Mouse (Mus musculus): ENCODE results near the gene Syne3. TPM values are rescaled to one million over a fixed set of nuclear protein-coding genes. Genes with fewer than 3 reads are reported as not detected.
A peak's percentile ranks its signal among the peaks of the same experiment; 100 is the strongest.

Syne3 gene
- polyA plus RNA-seq, 1 experiment from 2014 or later, result 0.11 TPM

DNA sequence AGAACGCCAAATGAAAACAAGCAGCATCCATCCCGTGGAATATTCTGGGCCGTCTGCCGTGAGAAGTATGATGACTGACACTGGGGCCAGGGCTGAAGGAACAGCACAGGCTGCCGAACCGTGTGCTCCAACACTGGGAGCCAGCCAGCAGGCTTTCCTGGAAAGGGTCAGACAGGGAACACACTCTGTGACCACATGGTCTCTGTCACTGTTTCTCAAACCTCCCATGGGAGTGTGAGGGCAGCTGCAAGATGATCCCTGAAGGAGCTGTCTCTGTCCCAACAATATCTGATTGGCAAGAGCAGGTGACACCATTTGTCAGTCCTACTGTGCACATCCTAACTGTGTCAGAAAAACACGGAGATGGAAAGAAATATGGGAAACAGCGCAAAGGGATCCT, 16.8 kb downstream of the Syne3 start:
- no peaks in the 10 kb centered on the region for H3K4me1 ChIP-seq
- H3K4me2 ChIP-seq (replicated peaks), result no peak overlapping the region
- H3K27me3 ChIP-seq, result no peaks in the 10 kb centered on the region
- 79% methylated on average over 8 of the region's 8 CpGs for WGBS
- no peaks in the 10 kb centered on the region for H3K9me3 ChIP-seq
- no peak for ATAC-seq (replicated peaks)
- no peaks in the 10 kb centered on the region for H3K36me3 ChIP-seq
- H3K27ac ChIP-seq (replicated peaks), result no peak overlapping the region
- no peak overlapping the region for H3K4me3 ChIP-seq
- no peak overlapping the region for H3K9ac ChIP-seq (replicated peaks)

DNA sequence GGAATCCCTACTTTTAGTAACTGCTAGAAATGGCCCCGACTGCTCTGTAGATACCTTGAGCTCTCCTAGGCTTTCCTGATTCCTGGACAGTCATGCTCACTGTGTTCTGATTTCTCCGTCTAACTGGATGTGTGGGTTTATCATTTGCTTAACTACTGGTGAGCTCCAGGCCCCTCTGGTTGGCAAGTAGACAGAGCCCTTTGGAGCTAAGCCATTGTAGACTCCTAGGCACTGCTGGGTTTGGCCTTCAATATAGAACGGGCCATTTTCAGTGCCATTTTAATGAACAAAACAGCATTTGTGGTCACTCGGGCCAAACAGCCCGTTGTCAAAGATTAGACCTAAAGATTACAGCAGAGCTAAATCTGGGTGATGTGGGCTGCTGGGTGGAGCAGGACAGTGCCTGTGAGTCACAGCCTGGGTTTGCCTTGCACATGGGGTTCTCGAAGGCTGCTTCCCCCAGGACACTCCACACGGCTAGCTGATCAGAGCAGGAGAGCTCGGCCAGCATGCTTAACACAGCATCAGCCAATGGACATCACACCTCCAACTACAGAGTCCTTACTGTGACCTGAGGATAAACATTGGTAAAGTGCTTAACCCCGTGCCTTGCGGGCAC, 17.4 kb downstream of the Syne3 start:
- no peak overlapping the region for H3K4me2 ChIP-seq (replicated peaks)
- no peaks in the 10 kb centered on the region for H3K4me1 ChIP-seq
- H3K9ac ChIP-seq (replicated peaks), result no peak overlapping the region
- H3K27ac ChIP-seq (replicated peaks), result no peak overlapping the region
- no peak overlapping the region for H3K4me3 ChIP-seq
- WGBS, result 89% methylated on average over 10 of the region's 10 CpGs
- no peaks in the 10 kb centered on the region for H3K27me3 ChIP-seq
- no peaks in the 10 kb centered on the region for H3K9me3 ChIP-seq
- H3K36me3 ChIP-seq, result no peaks in the 10 kb centered on the region
- no peak for ATAC-seq (replicated peaks)

DNA sequence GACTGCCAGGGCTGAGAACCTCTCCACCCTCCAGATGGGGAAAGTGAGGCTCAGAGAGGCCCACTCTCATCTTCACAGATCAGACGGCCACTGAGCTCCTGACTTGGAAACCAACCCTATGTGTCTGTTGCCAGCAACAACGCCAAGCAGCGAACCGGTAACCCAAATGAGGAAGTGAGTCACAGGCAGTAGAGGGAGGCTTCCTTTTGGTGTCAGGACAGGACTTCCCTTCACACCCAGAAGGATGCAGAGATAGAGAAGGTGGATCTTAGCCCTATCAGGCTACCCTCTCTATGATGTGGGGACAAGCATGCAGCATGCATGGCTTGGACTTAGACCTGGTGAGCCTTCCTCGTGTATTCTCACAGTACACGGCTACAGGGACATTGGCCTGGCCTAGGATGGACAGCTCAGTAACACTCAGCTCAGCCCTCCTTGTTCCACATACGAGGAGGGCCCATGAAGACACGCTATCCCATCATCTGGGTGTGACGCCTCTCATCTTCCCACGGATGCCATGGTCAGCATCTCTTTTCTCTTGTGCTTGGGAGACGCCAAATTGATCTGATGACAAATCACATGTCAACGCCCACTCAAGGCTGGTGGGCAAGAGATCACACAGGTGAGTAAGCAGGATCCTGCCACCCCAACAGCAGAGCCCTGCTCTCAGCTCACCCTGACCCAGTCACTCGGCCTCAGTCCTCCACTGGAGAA, 18.7 kb downstream of the Syne3 start:
- H3K4me1 ChIP-seq, result no peaks in the 10 kb centered on the region
- H3K36me3 ChIP-seq, result no peaks in the 10 kb centered on the region
- no peak overlapping the region for H3K4me2 ChIP-seq (replicated peaks)
- no peak overlapping the region for H3K4me3 ChIP-seq
- H3K27ac ChIP-seq (replicated peaks), result no peak overlapping the region
- no peak for ATAC-seq (replicated peaks)
- H3K9ac ChIP-seq (replicated peaks), result no peak overlapping the region
- no peaks in the 10 kb centered on the region for H3K9me3 ChIP-seq
- WGBS, result 92% methylated on average over 13 of the region's 13 CpGs
- no peaks in the 10 kb centered on the region for H3K27me3 ChIP-seq

- Histone ChIP-seq H3K9me3 (no peaks in the 10 kb centered on the region), H3K27ac (replicated peaks) (no peak overlapping the region), H3K4me3 (no peak overlapping the region), H3K4me2 (replicated peaks) (no peak overlapping the region), H3K4me1 (no peaks in the 10 kb centered on the region), H3K27me3 (no peaks in the 10 kb centered on the region), H3K36me3 (no peaks in the 10 kb centered on the region), H3K9ac (replicated peaks) (no peak overlapping the region)
- 64% methylated on average over 7 of the region's 7 CpGs for whole genome bisulfite sequencing
- ATAC-seq (replicated peaks), result no peak
Observed at GRCm38 (mm10) chr12:104987936-104988335, 21.7 kb downstream of the Syne3 start.

- ATAC-seq (replicated peaks), result no peak
- Histone ChIP-seq H3K4me3 (no peak overlapping the region), H3K9ac (replicated peaks) (no peak overlapping the region), H3K27ac (replicated peaks) (no peak overlapping the region), H3K4me1 (no peaks in the 10 kb centered on the region), H3K9me3 (no peaks in the 10 kb centered on the region), H3K36me3 (no peaks in the 10 kb centered on the region), H3K27me3 (no peaks in the 10 kb centered on the region), H3K4me2 (replicated peaks) (no peak overlapping the region)
- 94% methylated on average over 9 of the region's 9 CpGs for WGBS
Observed at GRCm38 (mm10) chr12:104986781-104987180, 22.8 kb downstream of the Syne3 start.

DNA sequence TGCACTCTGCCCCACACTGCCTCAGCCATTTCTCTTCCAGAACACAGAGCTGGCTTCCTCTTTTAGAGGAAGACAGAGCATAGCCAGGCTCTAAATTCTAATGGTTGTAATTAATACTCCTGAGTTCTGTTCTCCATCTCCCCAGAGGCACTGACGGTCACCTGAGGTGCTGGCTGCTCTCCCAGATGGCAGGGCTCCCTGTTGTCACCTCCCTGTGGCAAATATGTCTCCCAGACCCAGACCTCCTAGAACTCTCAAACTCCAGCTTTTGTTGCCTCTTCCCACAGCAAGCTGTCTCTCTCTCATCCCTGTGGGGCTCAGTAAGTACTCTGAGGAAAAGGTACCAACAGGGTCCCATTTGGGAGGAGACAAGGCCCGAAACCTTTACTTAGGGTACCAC, 23.6 kb downstream of the Syne3 start:
- Histone ChIP-seq H3K9me3 (no peaks in the 10 kb centered on the region), H3K27me3 (no peaks in the 10 kb centered on the region), H3K9ac (replicated peaks) (no peak overlapping the region), H3K4me1 (no peaks in the 10 kb centered on the region), H3K4me2 (replicated peaks) (no peak overlapping the region), H3K27ac (replicated peaks) (no peak overlapping the region), H3K36me3 (no peaks in the 10 kb centered on the region), H3K4me3 (no peak overlapping the region)
- ATAC-seq (replicated peaks), result no peak
- 92% methylated on average over 2 of the region's 2 CpGs for WGBS

GRCm38 (mm10) chr12:104985088-104985487, 24.5 kb downstream of the Syne3 start:
- WGBS, result 87% methylated on average over 5 of the region's 5 CpGs
- no peak overlapping the region for H3K4me3 ChIP-seq
- H3K27me3 ChIP-seq, result no peaks in the 10 kb centered on the region
- no peaks in the 10 kb centered on the region for H3K9me3 ChIP-seq
- H3K4me1 ChIP-seq, result no peaks in the 10 kb centered on the region
- H3K36me3 ChIP-seq, result no peaks in the 10 kb centered on the region
- no peak overlapping the region for H3K27ac ChIP-seq (replicated peaks)
- no peak overlapping the region for H3K9ac ChIP-seq (replicated peaks)
- H3K4me2 ChIP-seq (replicated peaks), result no peak overlapping the region
- no peak for ATAC-seq (replicated peaks)

- WGBS, result 58% methylated on average over 7 of the region's 7 CpGs
- Histone ChIP-seq H3K4me1 (no peaks in the 10 kb centered on the region), H3K4me2 (replicated peaks) (no peak overlapping the region), H3K9ac (replicated peaks) (no peak overlapping the region), H3K9me3 (no peaks in the 10 kb centered on the region), H3K27me3 (no peaks in the 10 kb centered on the region), H3K36me3 (no peaks in the 10 kb centered on the region), H3K27ac (replicated peaks) (no peak overlapping the region), H3K4me3 (no peak overlapping the region)
- no peak for ATAC-seq (replicated peaks)
Observed at GRCm38 (mm10) chr12:104983476-104983875, 26.1 kb downstream of the Syne3 start.

DNA sequence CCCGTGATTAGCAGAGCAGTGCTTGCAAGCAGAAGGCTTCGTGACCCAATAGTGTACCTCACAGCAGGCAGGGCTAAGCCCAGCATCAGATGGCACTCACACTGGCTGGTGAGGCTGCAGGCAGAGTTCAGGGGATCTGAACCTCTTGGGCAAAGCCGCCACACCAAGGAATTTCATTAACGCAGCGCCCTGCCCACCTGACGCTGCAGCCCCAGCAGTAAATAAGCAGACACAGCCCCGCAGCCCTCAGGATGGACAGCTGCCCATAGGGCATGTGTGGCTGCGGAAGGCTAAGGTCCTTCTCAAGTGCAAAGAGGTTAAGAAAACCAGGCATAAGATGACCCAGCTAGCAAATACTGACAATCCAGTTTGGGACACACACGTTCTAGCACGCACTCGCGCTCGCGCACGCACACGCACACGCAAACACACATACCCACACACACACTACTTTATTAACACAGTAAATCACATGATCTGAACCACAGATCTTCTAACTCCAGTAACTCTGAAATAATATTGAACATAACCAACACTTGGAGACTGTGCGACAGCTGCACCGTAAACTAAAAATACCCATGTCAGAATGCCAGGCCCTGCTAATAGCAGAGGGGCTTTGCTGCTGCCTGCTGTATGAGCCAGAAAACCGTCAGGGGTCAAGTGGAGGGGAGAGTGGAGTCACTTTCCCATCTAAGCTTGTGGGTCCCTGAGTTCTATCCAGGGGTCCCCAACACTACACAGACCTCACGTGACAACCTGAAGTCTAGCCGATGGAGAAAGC, 30.5 kb downstream of the Syne3 start:
- H3K4me2 ChIP-seq (replicated peaks), result no peak overlapping the region
- no peaks in the 10 kb centered on the region for H3K27me3 ChIP-seq
- WGBS, result 70% methylated on average over 22 of the region's 22 CpGs
- H3K27ac ChIP-seq (replicated peaks), result no peak overlapping the region; the same call in 1 of the 2 replicates
- H3K4me3 ChIP-seq, result no peak overlapping the region
- H3K36me3 ChIP-seq, result no peaks in the 10 kb centered on the region
- H3K4me1 ChIP-seq, result peaks cover 7% of the 10 kb centered on the region; the same call in 1 of the 2 replicates
- no peaks in the 10 kb centered on the region for H3K9me3 ChIP-seq
- no peak overlapping the region for H3K9ac ChIP-seq (replicated peaks)
- ATAC-seq (replicated peaks), result no peak

DNA sequence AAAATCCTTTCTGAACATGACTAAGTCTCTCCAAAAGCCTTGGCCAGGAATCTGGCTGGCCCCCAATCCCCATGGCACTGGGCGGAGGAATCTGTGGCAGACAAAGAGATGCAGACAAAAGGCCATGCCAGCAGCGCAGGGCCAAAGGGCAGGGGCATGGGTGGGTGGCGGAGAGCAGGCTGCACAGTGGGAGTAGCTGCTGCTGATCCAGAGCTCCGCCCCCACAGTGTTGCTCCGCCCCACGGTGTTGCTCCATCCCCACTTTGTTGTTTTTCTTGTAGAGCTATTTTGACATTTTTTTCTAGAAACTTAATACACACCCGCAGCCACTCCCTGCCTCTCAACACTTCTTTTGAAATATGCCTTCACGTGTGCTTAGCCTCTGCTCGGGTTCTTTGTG, 31.2 kb downstream of the Syne3 start:
- Histone ChIP-seq H3K4me1 (peaks cover 7% of the 10 kb centered on the region; the same call in 1 of the 2 replicates), H3K27ac (replicated peaks) (no peak overlapping the region; the same call in 1 of the 2 replicates), H3K4me2 (replicated peaks) (no peak overlapping the region), H3K36me3 (no peaks in the 10 kb centered on the region), H3K4me3 (no peak overlapping the region), H3K9ac (replicated peaks) (no peak overlapping the region), H3K9me3 (no peaks in the 10 kb centered on the region), H3K27me3 (no peaks in the 10 kb centered on the region)
- no peak for ATAC-seq (replicated peaks)
- 7% methylated on average over 9 of the region's 9 CpGs for WGBS

- no peak for ATAC-seq (replicated peaks)
- Histone ChIP-seq H3K9me3 (no peaks in the 10 kb centered on the region), H3K9ac (replicated peaks) (no peak overlapping the region), H3K27me3 (no peaks in the 10 kb centered on the region), H3K36me3 (no peaks in the 10 kb centered on the region), H3K4me3 (no peak overlapping the region), H3K4me2 (replicated peaks) (no peak overlapping the region), H3K27ac (replicated peaks) (no peak overlapping the region), H3K4me1 (peaks cover 7% of the 10 kb centered on the region; the same call in 1 of the 2 replicates)
- 87% methylated on average over 7 of the region's 7 CpGs for WGBS
Observed at GRCm38 (mm10) chr12:104976903-104977302, 32.7 kb downstream of the Syne3 start.

- H3K27ac ChIP-seq (replicated peaks), result no peak overlapping the region
- no peaks in the 10 kb centered on the region for H3K36me3 ChIP-seq
- no peak overlapping the region for H3K9ac ChIP-seq (replicated peaks)
- no peaks in the 10 kb centered on the region for H3K27me3 ChIP-seq
- H3K4me1 ChIP-seq, result peaks cover 7% of the 10 kb centered on the region; the same call in 1 of the 2 replicates
- 0 out of 2 replicates have a peak, but pooled peaks have one; percentile 38 for ATAC-seq (replicated peaks)
- no peak overlapping the region for H3K4me2 ChIP-seq (replicated peaks)
- no peak overlapping the region for H3K4me3 ChIP-seq
- no peaks in the 10 kb centered on the region for H3K9me3 ChIP-seq
- WGBS, result 16% methylated on average over 8 of the region's 8 CpGs
Observed at GRCm38 (mm10) chr12:104976331-104976817, 33.2 kb downstream of the Syne3 start.

Measured in forebrain, embryonic 15.5 days (tissue).